Mouse (Mus musculus): ENCODE measurements around the gene Vmn1r160. TPM values are rescaled to one million over a fixed set of nuclear protein-coding genes. Genes with fewer than 3 reads are reported as not detected.

The Vmn1r160 gene
- not detected for total RNA-seq (2023)

DNA sequence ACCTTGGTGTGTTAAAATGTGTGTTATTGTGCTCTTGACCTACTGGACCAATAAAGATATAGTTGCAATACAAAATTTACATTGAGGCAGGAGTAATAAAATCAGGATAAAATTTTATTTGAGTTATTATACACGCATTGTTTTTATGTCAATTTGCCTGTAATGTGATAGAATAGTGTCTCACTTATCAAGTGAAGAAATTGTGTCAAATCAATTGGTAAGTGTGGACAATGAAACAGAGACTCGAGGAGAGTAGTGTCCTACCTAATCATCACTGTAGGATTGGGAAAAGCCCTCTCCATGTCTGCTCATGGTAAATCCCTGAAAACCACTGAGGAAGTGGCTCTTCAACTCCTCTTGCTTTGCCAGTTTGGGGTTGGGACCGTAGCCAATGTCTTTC lies at the start of gene Vmn1r160:
TSS of gene Vmn1r160 (plus strand) at position 301 of the 400 bp plus-strand sequence.

GRCm38 (mm10) chr7:22843505-22843904 lies 27.5 kb upstream of the Vmn1r160 start, which contains the start of gene Vmn1r159:
TSS of gene Vmn1r159 (minus strand) at chr7:22843605.

Other genes with a start within 250 kb of the Vmn1r160 start
- gene Vmn1r155, start 213.2 kb upstream of the Vmn1r160 start, total RNA-seq (2023) = not detected
- not detected for gene Gm8693, start 178.9 kb upstream of the Vmn1r160 start, total RNA-seq (2023)
- not detected for gene Gm4567, start 151.5 kb upstream of the Vmn1r160 start, total RNA-seq (2023)
- gene Vmn1r157, start 109.5 kb upstream of the Vmn1r160 start, total RNA-seq (2023) = not detected
- not detected for gene Vmn1r158, start 80.4 kb upstream of the Vmn1r160 start, total RNA-seq (2023)
- not detected for gene Vmn1r159, start 27.6 kb upstream of the Vmn1r160 start, total RNA-seq (2023)
- gene Gm4214, start 113.4 kb downstream of the Vmn1r160 start, total RNA-seq (2023) = not detected
- gene Gm4216, start 148.7 kb downstream of the Vmn1r160 start, total RNA-seq (2023) = not detected
- not detected for gene Vmn1r163, start 184.3 kb downstream of the Vmn1r160 start, total RNA-seq (2023)
- not detected for gene Gm8720, start 196.2 kb downstream of the Vmn1r160 start, total RNA-seq (2023)

Measured in neutrophil, adult 83 days (primary cell).